Mouse (Mus musculus) bone marrow, adult 2 months (tissue): ENCODE results near the gene Fam219a. TPM values are rescaled to one million over a fixed set of nuclear protein-coding genes. Genes with fewer than 3 reads are reported as not detected.

Experiments used
- H3K27ac ChIP-seq: fragments of 200-500 bp; 2 replicates; pipeline ENCODE4 v1.5.1; 2012; ENCODE audit warnings: low read depth, mild to moderate bottlenecking, control low read depth, inconsistent platforms, low read length; ENCODE audit not compliant: control insufficient read depth, poor library complexity, insufficient read depth
- H3K4me1 ChIP-seq: fragments of 200-500 bp; 2 replicates; pipeline ENCODE4 v1.6.1; 2011; ENCODE audit warnings: low read length; ENCODE audit not compliant: control insufficient read depth, insufficient read depth
- H3K4me3 ChIP-seq: fragments of 200-500 bp; replicated peaks from 2 replicates; pipeline ENCODE3; 2011; ENCODE audit warnings: mild to moderate bottlenecking, low read depth, low read length, control low read depth; ENCODE audit not compliant: control insufficient read depth
- CTCF ChIP-seq: fragments of 200-500 bp; IDR thresholded peaks from 2 replicates; pipeline ENCODE4 v1.5.1; 2011; ENCODE audit warnings: low read length, control low read depth; ENCODE audit not compliant: control insufficient read depth, insufficient read depth
- POLR2A ChIP-seq: fragments of 200-500 bp; IDR thresholded peaks from 2 replicates; pipeline ENCODE4 v1.6.1; 2011; ENCODE audit warnings: low read depth, mild to moderate bottlenecking, control low read depth, low read length, borderline replicate concordance; ENCODE audit not compliant: control insufficient read depth
- WGBS: fragments of 180-500 bp; shearing (Covaris S2); methylation state at CpG from one replicate; pipeline ENCODE4 v1.1.7; 2018; 5-methylcytosine and 5-hydroxymethylcytosine counted together
- polyA plus RNA-seq: library from polyadenylated mRNA; stranded (reverse); fragments of >200 nt; gene quantifications from 2 replicates; pipeline ENCODE4 v1.2.4, GENCODE M21; 2011; ENCODE audit warnings: low replicate concordance; ENCODE audit not compliant: missing spikeins, insufficient read depth, insufficient read length

The Fam219a gene
- polyA plus RNA-seq, 1 experiment = 17.8 TPM

GRCm38 (mm10) chr4:41492951-41493350 is 76.4 kb downstream of the Fam219a start:
- H3K4me3 ChIP-seq = no peak overlapping the region
- 81% methylated on average over 7 of the region's 7 CpGs for WGBS
- H3K4me1 ChIP-seq = no peaks in the 10 kb centered on the region
- no peak for TF ChIP-seq POLR2A
- no peak for TF ChIP-seq CTCF
- H3K27ac ChIP-seq = no peak overlapping the region

GRCm38 (mm10) chr4:41481601-41482017 is 87.7 kb downstream of the Fam219a start:
- H3K27ac ChIP-seq = no peak overlapping the region
- no peak overlapping the region for H3K4me3 ChIP-seq
- no peak for TF ChIP-seq POLR2A
- no peak for TF ChIP-seq CTCF
- H3K4me1 ChIP-seq = no peaks in the 10 kb centered on the region
- WGBS = 84% methylated on average over 6 of the region's 6 CpGs

GRCm38 (mm10) chr4:41480254-41480653 is 89.1 kb downstream of the Fam219a start:
- no peak overlapping the region for H3K27ac ChIP-seq
- WGBS = 83% methylated on average over 8 of the region's 8 CpGs

GRCm38 (mm10) chr4:41479456-41479804 is 89.9 kb downstream of the Fam219a start:
- H3K27ac ChIP-seq = no peak overlapping the region
- WGBS = 81% methylated on average over 1 of the region's 1 CpGs
- H3K4me3 ChIP-seq = no peak overlapping the region
- no peak for TF ChIP-seq CTCF
- TF ChIP-seq POLR2A = no peak
- no peaks in the 10 kb centered on the region for H3K4me1 ChIP-seq

More at GRCm38 (mm10) chr4:41480254-41480653, 89.1 kb downstream of the Fam219a start:
- Histone ChIP-seq H3K4me1 (no peaks in the 10 kb centered on the region), H3K4me3 (no peak overlapping the region)
- TF ChIP-seq CTCF (no peak), POLR2A (no peak)

- Histone ChIP-seq H3K4me3 (no peak overlapping the region), H3K27ac (no peak overlapping the region), H3K4me1 (no peaks in the 10 kb centered on the region)
- WGBS = 82% methylated on average over 4 of the region's 4 CpGs
- TF ChIP-seq POLR2A = no peak
These were observed 90.4 kb downstream of the Fam219a start for GRCm38 (mm10) chr4:41478751-41479455.

GRCm38 (mm10) chr4:41477648-41478160 is 91.6 kb downstream of the Fam219a start:
- H3K27ac ChIP-seq = no peak overlapping the region
- no peaks in the 10 kb centered on the region for H3K4me1 ChIP-seq
- TF ChIP-seq POLR2A (no peak), CTCF (no peak)
- H3K4me3 ChIP-seq = no peak overlapping the region
- 89% methylated on average over 9 of the region's 9 CpGs for WGBS

- no peak for TF ChIP-seq POLR2A
- no peak for TF ChIP-seq CTCF
- Histone ChIP-seq H3K4me1 (no peaks in the 10 kb centered on the region), H3K4me3 (no peak overlapping the region), H3K27ac (no peak overlapping the region)
- WGBS = 74% methylated on average over 1 of the region's 1 CpGs
These were observed 98.0 kb downstream of the Fam219a start for GRCm38 (mm10) chr4:41471384-41471689.

GRCm38 (mm10) chr4:41470684-41471383 is 98.5 kb downstream of the Fam219a start:
- WGBS = 81% methylated on average over 5 of the region's 5 CpGs
- Histone ChIP-seq H3K4me1 (no peaks in the 10 kb centered on the region), H3K4me3 (no peak overlapping the region), H3K27ac (no peak overlapping the region)
- no peak for TF ChIP-seq CTCF
- TF ChIP-seq POLR2A = no peak
